Mouse (Mus musculus) colon, adult 2 months (tissue): ENCODE measurements around the gene Nudt17. TPM values are rescaled to one million over a fixed set of nuclear protein-coding genes. Genes with fewer than 3 reads are reported as not detected.

Experiments used
- polyA plus RNA-seq: library from polyadenylated mRNA; depleted of rRNA; stranded (reverse); fragments of >200 nt; gene quantifications from 2 replicates; pipeline ENCODE4 v1.2.3, GENCODE M21; 2012; rRNA removed

The Nudt17 gene
- 3.1 and 4.0 TPM in 2 replicates for polyA plus RNA-seq

DNA sequence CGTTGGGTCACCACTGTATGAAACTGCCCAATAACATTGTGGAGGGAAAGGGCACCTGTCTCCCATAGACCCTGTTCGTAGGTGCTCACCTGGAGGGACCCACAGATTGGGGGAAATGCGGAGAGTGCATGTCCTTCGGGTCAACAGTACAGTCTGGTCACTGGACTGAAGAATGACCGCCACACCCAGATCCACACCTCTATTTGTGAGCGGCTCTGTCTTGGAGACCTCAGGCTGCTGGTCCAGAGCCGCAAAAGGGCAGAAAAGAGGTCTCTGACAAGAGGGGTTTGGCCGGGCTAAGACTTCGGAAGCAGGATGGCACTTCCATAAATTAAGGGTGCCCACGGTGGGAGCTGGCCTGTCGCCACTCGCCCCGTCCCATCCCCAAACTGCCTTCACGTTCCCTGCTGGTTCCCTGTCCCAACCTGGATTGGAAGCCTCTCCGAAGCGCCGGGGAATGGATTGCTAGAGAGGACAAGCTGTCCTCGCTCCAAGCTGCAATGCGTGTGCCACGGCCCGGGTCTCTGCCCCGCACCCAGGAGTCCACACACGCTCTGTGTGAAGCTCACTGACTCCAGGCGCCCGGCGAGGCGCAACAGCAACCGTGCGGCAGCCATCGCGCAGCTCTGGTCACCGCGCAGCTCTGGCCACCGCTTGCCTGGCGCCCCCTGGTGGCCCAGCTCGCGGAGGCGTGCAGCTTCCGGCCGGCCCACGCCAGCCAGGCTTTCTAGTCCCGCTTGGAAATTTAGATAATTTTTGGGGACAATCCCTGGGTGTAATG is at the start of gene Nudt17:
Gene Nudt17 (minus strand): TSS at position 660 of the 781 bp plus-strand sequence.

DNA sequence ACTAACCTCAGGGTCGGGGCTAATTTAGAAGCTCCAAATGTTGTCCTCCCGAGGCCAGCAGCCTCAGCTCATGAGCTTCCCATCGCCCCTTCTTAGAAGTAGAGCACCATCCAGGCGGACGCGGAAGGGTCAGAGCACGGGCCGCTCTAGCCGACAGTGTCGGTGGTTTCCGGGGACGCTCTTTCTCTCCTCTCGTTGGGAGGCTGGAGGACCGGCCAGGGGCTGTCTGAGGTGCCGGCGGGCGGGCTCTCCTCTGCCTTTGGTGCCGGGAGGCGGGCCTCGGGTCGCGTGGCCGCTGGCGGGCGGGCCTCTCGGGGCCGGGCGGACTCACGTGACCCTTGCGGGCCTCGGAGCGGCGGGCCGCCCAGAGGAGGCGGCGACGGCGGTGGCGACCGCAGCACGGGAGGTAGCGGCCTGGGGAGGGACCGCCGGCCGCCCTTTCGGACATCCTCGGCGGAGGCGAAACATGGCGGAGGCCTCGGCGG is 19.0 kb upstream of the Nudt17 start, which contains the start of the genes Polr3c and Rnf115:
Gene Polr3c (minus strand): TSS at position 286 of the 485 bp plus-strand sequence.
Gene Rnf115 (plus strand): TSS at position 322 of the 485 bp plus-strand sequence.

DNA sequence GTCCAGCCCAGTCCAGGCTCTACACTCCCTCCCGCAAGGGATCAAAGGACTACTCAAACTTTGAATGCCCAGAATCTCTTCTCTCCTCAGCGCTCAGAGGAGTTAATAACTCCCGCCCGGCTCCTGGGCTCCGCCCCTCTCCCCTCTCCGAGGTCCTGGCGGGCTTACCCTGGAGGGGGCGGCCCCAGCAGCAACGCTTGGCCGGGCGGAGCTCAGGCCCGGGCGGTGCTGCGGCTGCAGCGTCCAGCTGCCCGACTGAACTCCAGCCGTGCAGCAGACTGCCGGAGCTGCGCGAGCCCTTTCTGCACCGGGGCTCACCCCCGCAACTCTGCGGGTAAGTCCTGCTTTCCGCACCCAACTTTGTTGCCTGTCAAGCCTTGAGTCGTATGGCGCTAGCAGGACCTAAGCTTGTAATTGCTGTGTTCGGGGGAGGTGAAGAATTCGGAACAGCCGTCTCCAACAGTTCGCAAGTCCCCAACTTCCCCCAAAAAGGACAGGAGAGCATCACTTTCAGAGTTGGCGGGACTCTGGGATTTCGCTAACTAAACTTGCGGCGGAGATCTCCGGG is 12.1 kb downstream of the Nudt17 start, which contains the start of gene Pias3:
Gene Pias3 (plus strand): TSS at position 187 of the 568 bp plus-strand sequence.

DNA sequence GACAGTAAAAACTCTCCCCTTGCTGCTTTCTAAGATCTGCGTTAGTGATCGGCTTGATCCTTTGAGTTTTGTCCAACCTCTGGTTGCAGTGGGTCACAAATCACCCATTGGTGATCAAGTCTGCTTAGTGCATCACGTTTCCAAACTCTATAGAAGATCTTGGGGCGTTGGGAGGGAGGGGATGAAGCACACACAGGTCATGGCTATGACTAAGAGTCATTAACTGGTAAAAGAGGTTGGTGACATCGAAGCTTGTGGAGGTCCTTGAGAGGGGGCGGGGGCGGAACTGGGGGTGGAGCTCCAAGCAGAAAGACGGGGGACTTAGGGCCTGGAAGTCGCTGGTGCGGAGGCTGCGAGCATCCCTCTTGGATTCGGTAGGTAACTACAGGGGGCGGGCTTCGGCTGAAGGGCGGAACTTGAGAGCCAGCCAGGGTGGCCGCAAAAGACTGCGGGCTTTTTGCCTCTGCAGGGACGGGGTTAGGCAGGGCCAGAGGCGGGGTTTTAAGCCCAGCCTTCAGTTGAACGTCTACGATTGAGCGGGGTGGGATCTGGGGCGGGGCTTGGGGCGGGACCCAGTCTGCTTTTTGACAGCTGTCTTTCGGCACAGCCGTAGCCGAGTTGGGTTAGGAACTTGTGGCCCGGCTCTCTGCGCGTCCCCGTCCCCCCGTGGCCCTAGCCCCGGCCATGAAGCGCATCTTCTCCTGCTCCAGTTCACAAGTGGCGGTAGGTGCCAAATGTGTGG is 38.5 kb downstream of the Nudt17 start, which contains the start of gene Ankrd35:
Gene Ankrd35 (plus strand): TSS at position 405 of the 742 bp plus-strand sequence.

Other genes with a start within 250 kb of the Nudt17 start
- gene Hfe2, start 183.4 kb downstream of the Nudt17 start, polyA plus RNA-seq, result 0.07 TPM in 1 of 2 replicates, not detected in the other
- 769 and 795 TPM in 2 replicates for gene Txnip, start 150.6 kb downstream of the Nudt17 start, polyA plus RNA-seq
- not detected in 2 replicates for gene Gm16253, start 131.6 kb downstream of the Nudt17 start, polyA plus RNA-seq
- gene Polr3gl, start 114.4 kb downstream of the Nudt17 start, polyA plus RNA-seq, result 9.1 and 11.7 TPM in 2 replicates
- 1.2 and 1.3 TPM in 2 replicates for gene Ankrd34a, start 111.9 kb downstream of the Nudt17 start, polyA plus RNA-seq
- 7.5 and 10.4 TPM in 2 replicates for gene Lix1l, start 107.4 kb downstream of the Nudt17 start, polyA plus RNA-seq
- gene Rbm8a, start 78.6 kb downstream of the Nudt17 start, polyA plus RNA-seq, result 2.7 and 4.0 TPM in 2 replicates
- gene Pex11b, start 73.2 kb downstream of the Nudt17 start, polyA plus RNA-seq, result 18.8 and 27.0 TPM in 2 replicates
- gene Gm42957, start 73.1 kb downstream of the Nudt17 start, polyA plus RNA-seq, result 0.05 TPM in 1 of 2 replicates, not detected in the other
- 1.1 TPM in 2 replicates for gene Itga10, start 63.0 kb downstream of the Nudt17 start, polyA plus RNA-seq
- 1.4 and 1.9 TPM in 2 replicates for gene Ankrd35, start 38.4 kb downstream of the Nudt17 start, polyA plus RNA-seq
- gene Pias3, start 12.2 kb downstream of the Nudt17 start, polyA plus RNA-seq, result 30.6 and 41.0 TPM in 2 replicates
- gene Polr3c, start 19.1 kb upstream of the Nudt17 start, polyA plus RNA-seq, result 28.4 and 31.5 TPM in 2 replicates
- gene Rnf115, start 19.1 kb upstream of the Nudt17 start, polyA plus RNA-seq, result 12.9 and 14.1 TPM in 2 replicates
- 0.07 TPM in 1 of 2 replicates, not detected in the other for gene Pdzk1, start 120.7 kb upstream of the Nudt17 start, polyA plus RNA-seq
- 0.30 and 0.44 TPM in 2 replicates for gene Cd160, start 120.8 kb upstream of the Nudt17 start, polyA plus RNA-seq
- 1.6 and 2.5 TPM in 2 replicates for gene Gja5, start 196.1 kb upstream of the Nudt17 start, polyA plus RNA-seq
- 13.7 and 20.7 TPM in 2 replicates for gene Gpr89, start 196.8 kb upstream of the Nudt17 start, polyA plus RNA-seq
- not detected in 2 replicates for gene Gja8, start 217.5 kb upstream of the Nudt17 start, polyA plus RNA-seq